Mouse (Mus musculus) c-Kit-negative CD71-positive TER-119-positive erythroid progenitor cells, embryonic 14.5 days (primary cell): ENCODE results near the gene Susd1.

Source experiments
- DNase-seq: peaks from one replicate; pipeline ENCODE4 v3.0.0-alpha.2; 2013; ENCODE audit warnings: low read depth, low spot score

Gene Susd1

DNA sequence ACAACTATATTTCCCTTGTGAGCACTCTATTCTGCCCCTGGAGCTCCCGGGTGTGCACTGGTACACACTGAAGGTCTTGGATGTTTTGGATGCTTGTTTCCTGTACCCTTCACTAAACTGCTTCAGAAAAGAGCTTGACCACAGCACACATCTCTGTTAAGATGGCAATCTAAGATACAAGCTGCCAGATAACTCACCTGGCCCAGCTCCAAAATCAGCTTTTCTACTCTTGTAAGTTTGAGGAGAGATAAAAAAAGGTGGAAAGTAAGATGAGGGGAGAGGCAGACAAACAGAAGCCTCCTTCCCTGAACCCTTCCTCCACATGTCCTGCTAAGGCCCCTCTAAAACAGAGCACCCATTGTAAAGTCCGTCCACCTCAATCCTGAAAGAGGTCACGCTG, 115.7 kb downstream of the Susd1 start:
- no peak for DNase-seq

DNA sequence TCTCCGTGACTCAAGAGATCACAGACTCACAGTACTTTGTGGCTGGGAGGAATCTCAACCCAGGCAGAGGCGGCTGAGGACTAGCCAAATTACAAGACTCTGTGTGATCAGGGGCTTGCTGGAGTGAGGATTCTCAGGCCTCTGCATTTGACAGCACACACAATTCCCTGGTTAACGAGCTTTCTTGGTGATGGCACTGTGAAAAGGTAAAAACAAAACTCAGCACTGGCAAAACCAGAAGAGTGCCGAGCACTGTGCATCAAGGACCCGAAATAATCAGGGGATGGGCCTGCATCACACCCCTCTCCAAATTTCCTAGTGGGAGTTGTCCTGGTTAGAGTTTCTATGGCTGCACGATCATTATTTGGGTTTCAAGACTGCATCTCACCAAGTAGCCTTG, 116.4 kb downstream of the Susd1 start:
- no peak for DNase-seq

GRCm38 (mm10) chr4:59321181-59322008, 117.0 kb downstream of the Susd1 start:
- no peak for DNase-seq

DNA sequence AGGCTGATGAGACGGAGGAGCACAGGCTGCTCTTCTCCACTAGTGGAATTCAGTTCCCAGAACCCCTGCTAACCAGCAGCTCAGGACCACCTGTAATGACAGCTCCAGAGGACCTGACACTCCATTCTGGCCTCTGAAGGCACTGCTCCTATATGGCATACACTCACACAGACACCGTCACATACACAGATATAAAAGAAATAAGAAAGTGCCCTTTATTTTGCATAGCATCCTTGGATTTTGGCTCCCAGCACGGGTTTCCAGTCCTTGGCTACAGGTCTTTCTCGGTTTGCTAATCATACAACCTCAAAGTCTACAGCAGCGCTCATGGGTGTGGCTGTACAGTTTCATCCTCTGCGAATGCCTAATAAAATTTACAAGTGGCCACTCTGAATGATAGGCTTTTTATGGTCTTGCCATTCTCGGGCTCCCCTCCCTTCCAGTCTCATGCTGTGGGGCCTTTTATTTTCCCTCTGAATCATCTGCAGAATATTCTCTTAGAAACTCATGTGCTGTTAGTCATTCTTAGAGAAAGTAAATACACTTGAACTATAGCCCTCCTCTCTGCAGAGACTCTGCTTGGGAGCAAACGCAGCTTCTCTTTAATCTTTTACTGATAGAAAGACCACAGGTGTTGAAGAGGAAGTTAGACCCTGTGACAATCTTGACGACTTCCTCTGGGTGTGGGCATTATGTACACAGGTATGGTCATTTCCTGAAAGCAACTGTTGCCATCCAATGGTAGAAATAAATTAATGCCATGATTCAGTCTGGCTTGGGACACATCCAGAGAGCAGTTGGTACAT, 119.1 kb downstream of the Susd1 start:
- no peak for DNase-seq

- DNase-seq: no peak
Observed at GRCm38 (mm10) chr4:59318602-59319001, 119.8 kb downstream of the Susd1 start.

DNA sequence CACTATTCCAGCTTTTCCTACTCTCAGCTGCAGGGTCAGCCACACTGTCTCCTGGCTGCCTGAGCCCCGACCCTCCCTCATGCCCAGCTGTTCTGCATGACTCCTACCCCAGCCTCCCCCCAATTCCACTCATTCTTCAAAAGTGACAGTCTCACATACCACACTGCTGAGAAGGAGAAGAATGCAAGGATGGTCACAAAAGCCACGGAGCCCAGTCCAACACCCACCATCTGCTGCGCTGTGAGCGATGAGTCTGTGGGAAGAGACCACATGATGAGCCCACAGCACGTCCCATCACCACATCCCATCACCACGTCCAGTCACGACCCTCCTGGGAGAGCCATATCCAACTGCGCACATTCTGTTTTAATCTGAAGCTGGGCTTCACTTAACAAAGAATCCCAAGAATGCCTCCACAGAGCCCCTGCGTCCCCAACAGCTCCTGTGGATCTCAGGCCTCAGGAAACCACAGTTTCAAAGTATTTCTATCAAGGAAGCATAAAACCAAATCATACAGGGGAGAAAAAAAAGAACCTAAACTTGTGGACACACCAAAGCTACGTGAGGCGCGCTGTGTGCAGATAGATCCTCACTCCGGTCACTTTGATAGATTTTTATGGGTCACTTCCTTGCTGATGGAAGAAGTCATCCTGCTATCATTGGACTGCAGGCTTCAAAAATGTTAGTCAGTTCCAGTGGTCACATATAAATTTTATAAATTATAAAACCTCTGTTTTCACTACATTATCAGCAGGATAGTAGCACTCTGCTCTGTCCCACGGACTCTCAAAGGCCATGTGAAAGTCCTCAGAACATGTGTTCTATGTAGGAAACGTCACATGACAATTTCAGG, 122.7 kb downstream of the Susd1 start:
- no peak for DNase-seq

- DNase-seq: no peak
Observed at GRCm38 (mm10) chr4:59314939-59315552, 123.4 kb downstream of the Susd1 start.

- DNase-seq: no peak
Observed at GRCm38 (mm10) chr4:59312945-59313344, 125.5 kb downstream of the Susd1 start.

- DNase-seq: no peak
Observed at GRCm38 (mm10) chr4:59310590-59310989, 127.8 kb downstream of the Susd1 start.

DNA sequence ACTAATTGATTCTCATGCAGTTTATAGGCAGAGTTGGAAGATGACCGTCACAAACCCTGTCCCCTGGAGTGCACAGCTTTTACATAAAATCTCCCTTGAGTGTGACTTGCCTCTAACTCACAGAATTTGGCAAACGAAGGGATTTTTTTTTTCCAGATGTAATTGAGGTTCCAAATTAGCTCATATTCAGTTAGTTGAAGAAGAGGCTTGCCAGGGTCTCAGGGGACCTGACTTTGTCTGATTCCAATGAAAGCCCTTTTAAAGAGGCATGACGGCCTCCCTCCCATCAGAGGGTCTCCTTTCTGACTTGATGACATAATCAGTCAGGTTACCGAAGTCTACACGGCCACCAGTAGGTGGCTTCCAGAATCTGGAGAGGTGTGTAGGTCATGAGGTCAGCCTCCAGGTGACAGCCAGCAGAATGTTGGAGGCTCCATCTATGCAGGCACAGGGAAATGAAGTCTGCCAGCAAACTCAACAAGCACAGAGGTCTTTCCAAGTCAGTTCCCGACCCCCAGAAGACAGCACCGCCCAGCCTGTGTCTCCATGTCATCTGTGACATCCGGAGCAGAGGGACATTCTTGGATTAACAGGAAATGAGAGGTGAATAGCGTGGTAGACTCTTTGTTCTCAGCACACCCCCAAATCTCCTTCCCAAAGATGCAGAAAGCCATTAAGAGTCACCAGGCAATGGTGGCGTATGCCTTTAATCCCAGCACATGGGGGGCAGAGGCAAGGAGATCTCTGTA, 130.4 kb downstream of the Susd1 start:
- DNase-seq: no peak

DNA sequence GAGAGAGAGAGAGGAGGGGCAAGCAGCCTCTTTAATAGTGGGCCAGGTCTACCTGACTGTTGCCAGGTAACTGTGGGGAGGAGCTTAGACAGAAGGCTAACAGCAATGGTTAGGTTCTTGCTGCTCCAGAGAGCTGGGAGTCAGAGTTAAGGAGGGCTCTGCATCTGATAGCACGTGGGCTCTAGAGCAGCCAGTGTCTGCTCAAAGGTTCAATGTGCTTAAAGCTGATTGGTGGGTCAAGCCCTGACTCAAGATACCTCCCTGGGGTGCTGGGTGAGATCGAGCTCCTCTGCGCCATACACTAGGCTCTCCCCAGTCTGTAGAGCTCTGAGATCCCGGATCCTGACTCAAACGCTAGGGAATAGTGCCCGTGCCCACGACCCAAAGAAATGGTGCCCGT, 136.0 kb downstream of the Susd1 start:
- no peak for DNase-seq

DNA sequence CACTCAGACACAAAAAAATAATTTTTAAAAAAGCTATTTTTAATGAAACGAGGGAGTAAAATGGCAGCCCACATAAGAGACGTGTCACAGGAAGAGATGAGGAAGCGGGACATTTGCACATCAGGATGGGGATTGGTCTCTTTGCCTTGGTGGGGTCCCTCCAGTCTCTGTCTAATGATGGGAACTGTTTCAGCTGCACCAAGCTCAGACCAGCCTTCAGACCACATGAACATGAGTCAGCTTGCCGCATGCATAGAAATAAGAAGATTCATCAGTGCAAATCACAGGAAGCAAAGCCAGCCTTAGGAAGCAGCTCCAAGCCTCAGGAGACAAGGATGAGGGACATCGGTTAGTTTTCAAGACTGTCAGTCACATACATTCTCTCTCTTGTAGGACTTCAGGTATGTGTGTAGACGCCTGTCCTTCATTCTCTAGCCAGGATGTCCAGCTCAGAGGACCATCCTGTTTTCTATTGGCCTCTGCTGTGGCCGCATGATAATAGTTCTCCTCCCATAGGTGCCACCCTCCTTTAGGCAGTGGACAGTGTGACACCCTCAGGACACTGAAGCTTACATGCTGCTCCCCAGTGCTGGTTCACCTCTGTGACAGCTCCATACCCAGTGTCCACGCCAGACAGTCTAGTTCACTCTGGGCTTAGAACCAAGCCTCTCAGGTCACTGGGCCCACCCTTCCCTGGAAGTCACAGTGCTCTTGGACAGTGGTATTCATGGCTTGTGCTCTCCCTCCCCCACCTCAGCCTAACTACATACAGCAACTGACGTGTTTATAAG, 137.2 kb downstream of the Susd1 start:
- no peak for DNase-seq

- DNase-seq: no peak
Observed at GRCm38 (mm10) chr4:59298719-59299496, 139.5 kb downstream of the Susd1 start.

GRCm38 (mm10) chr4:59295127-59295526, 143.3 kb downstream of the Susd1 start:
- DNase-seq: no peak

DNA sequence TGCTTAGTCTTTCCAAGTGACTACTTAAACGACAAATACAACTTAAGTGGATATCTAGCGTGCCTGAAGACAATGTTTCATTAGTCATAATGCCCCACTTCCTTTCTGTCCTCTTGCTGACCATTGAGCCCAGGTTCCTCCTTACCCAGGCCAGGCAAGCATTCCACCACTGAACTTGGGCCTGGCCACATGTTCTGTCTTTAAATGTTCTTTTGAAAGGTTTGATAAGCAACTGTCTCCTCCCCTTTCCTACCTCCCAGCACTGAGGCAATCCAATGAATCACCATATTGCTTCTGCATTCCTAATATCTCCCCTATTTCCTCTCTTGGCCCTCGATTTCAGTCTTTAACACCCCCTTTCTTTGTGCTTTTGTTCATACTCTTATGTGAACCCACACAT, 143.8 kb downstream of the Susd1 start:
- DNase-seq: no peak

DNA sequence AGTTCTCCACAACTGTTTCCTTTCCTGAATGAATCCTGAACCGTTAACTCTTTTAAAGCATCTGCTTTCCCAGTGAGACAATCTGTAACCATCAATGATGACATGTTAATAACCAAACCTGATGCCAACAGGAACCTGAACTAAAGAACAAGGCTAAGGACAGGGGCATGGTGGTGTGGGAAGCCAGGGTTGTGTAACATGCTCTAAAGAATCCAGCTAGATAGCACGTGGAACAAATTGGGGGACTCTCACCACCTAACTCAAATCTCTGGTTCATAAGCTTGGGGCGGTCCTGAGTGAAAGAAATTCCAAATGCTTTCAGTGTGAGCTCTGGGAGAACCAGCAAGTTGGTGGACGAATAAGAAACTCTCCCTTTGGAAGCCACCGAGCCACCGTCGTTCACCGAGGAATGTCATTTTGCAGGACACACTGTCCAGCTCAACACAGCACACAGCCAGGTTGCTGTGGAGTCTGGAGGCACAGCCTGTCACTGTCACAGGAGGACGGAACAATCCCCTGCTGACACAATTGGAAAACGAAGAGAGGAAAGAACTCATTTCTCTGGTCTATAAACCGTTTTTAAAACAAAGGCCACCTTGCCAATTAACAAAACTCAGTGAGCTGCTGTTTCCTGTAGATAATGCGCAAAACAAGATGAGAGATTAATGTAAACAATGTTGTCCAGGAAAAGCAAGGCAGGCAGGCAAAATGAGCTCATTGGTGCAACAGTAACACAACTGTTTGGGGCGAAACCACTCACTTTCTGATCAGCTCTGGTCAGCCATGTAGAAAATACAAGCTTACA, 146.3 kb downstream of the Susd1 start:
- no peak for DNase-seq

DNA sequence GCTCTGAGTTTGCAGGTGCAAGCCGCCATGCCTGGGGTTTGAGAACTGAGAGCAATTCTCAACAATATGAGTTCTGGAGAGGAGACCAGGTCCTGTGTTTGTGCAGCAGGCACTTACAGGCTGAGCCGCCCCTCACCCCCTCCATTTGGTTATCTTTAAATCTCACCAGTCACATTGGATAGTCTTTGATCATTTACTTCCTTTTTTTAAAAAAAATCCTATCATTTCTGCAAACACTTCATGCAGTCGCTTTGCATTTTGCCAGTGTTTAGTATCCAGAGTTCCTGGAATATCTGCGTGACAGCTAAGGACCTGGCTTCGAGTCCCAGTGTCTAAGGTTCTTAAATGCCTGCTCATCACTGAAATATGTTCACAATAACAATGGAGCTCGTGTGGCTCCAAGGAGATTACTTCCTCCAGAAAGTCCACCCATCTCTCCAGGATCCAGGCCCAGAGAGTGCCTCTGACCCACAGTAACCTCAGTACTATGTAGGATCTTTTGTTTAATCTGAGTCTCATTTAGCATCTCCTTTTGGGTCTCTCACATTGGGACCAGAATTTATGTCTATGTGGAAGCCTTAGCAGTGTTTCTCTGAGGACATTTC, 147.4 kb downstream of the Susd1 start:
- DNase-seq: no peak

DNA sequence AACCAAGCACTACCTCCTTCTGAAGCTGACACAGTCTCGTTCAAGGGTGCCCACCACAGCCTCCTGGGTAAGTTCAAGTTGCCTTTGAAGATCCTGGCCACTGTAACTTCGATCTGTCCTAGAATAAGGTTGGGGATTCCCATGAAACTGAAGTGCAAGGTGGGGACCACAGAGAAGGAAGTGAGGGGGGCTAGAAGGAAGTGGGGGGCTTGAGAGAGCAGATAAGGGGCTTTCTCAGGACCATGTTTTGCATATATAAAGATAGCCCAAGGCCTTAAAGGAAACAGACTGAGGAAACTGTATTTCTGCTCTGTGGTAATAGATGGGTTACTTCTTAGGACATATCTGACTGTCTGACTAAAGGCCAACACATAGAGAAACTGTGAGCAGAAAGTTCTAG, 151.3 kb downstream of the Susd1 start:
- DNase-seq: no peak
